Mouse (Mus musculus) CH12.LX (cell line): ENCODE data around the gene Kcnj15.

Experiments used
- CTCF ChIP-seq, 2 experiments: IDR thresholded peaks in 1 of 2; conservative IDR thresholded peaks in 1 of 2; 2 replicates each; pipeline ENCODE4 v1.5.1; 2011 to 2012; ENCODE audit warnings: low read depth in 2 of 2, low read length in 2 of 2, improper control_type of control experiment in 1 of 2, inconsistent platforms in 1 of 2, mild to moderate bottlenecking in 1 of 2, moderate library complexity in 1 of 2
- HCFC1 ChIP-seq: IDR thresholded peaks from 2 replicates; pipeline ENCODE4 v1.6.1; 2012; ENCODE audit warnings: low read depth, mild to moderate bottlenecking, inconsistent platforms, low read length, improper control_type of control experiment
- MYC ChIP-seq: IDR thresholded peaks from 2 replicates; pipeline ENCODE4 v1.6.1; 2011; ENCODE audit warnings: low read depth, mild to moderate bottlenecking, improper control_type of control experiment, low read length
- POLR2A ChIP-seq: IDR thresholded peaks from 2 replicates; pipeline ENCODE4 v1.6.1; 2011; ENCODE audit warnings: low read depth, mild to moderate bottlenecking, improper control_type of control experiment, low read length

- TF ChIP-seq CTCF (conservative IDR thresholded peaks at IDR 0.05 in 1 of 2, IDR thresholded peaks at IDR 0.05 in 1 of 2; ENCODE audit: low read depth in 2 of 2, low read length in 2 of 2) (no peak), POLR2A (no peak), MYC (no peak), HCFC1 (no peak)
Measured at GRCm38 (mm10) chr16:95239209-95239925, 18.0 kb upstream of the Kcnj15 start.
